Mouse (Mus musculus): ENCODE measurements around the gene Psmd14.

The Psmd14 gene

GRCm38 (mm10) chr2:61814548-61815473 is 103.3 kb downstream of the Psmd14 start:
- DNase-seq, result no peak

GRCm38 (mm10) chr2:61815583-61816313 is 104.3 kb downstream of the Psmd14 start:
- DNase-seq, result no peak

GRCm38 (mm10) chr2:61818197-61818596 is 106.7 kb downstream of the Psmd14 start:
- DNase-seq, result no peak

GRCm38 (mm10) chr2:61820203-61820602 is 108.7 kb downstream of the Psmd14 start:
- DNase-seq, result no peak

GRCm38 (mm10) chr2:61823426-61824140 is 112.1 kb downstream of the Psmd14 start:
- no peak for DNase-seq

GRCm38 (mm10) chr2:61837243-61837806 is 125.8 kb downstream of the Psmd14 start:
- DNase-seq, result no peak
